Mouse (Mus musculus) bone marrow, adult 2 months (tissue): ENCODE results near the gene Zfp335. TPM values are rescaled to one million over a fixed set of nuclear protein-coding genes. Genes with fewer than 3 reads are reported as not detected.
A peak's percentile ranks its signal among the peaks of the same experiment; 100 is the strongest.

ENCODE experiments used
- H3K27ac ChIP-seq: fragments of 200-500 bp; 2 replicates; pipeline ENCODE4 v1.5.1; 2012; ENCODE audit warnings: low read depth, mild to moderate bottlenecking, control low read depth, inconsistent platforms, low read length; ENCODE audit not compliant: control insufficient read depth, poor library complexity, insufficient read depth
- H3K4me1 ChIP-seq: fragments of 200-500 bp; 2 replicates; pipeline ENCODE4 v1.6.1; 2011; ENCODE audit warnings: low read length; ENCODE audit not compliant: control insufficient read depth, insufficient read depth
- H3K4me3 ChIP-seq: fragments of 200-500 bp; replicated peaks from 2 replicates; pipeline ENCODE3; 2011; ENCODE audit warnings: mild to moderate bottlenecking, low read depth, low read length, control low read depth; ENCODE audit not compliant: control insufficient read depth
- CTCF ChIP-seq: fragments of 200-500 bp; IDR thresholded peaks from 2 replicates; pipeline ENCODE4 v1.5.1; 2011; ENCODE audit warnings: low read length, control low read depth; ENCODE audit not compliant: control insufficient read depth, insufficient read depth
- POLR2A ChIP-seq: fragments of 200-500 bp; IDR thresholded peaks from 2 replicates; pipeline ENCODE4 v1.6.1; 2011; ENCODE audit warnings: low read depth, mild to moderate bottlenecking, control low read depth, low read length, borderline replicate concordance; ENCODE audit not compliant: control insufficient read depth
- WGBS: fragments of 180-500 bp; shearing (Covaris S2); methylation state at CpG from one replicate; pipeline ENCODE4 v1.1.7; 2018; 5-methylcytosine and 5-hydroxymethylcytosine counted together
- polyA plus RNA-seq: library from polyadenylated mRNA; stranded (reverse); fragments of >200 nt; gene quantifications from 2 replicates; pipeline ENCODE4 v1.2.4, GENCODE M21; 2011; ENCODE audit warnings: low replicate concordance; ENCODE audit not compliant: missing spikeins, insufficient read depth, insufficient read length

Zfp335 gene
- polyA plus RNA-seq, 1 experiment: 35.2 TPM

DNA sequence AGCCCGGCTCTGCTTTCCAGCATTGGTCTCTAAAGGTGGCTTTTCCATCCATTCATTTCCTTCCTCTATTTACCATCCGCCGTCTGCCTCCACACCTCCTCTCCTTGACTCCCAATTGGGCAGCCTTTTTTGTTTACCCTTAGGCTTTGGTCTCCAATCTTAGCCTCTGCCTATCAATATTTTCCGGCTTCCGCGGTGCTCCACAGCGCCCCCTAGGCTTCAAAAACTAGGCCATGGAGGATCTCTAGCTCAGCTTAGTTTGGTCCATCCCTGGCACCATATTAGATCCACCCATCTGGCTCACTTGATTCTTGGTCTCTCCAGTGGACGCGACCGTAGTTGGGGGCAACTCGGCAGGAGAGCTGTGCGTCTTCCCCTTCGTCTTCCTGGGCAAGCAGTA lies 38.9 kb upstream of the Zfp335 start:
- 28% methylated on average over 13 of the region's 13 CpGs for WGBS
- TF ChIP-seq CTCF (peak; percentile 61), POLR2A (no peak)
- Histone ChIP-seq H3K4me1 (peaks cover 2% of the 10 kb centered on the region; the same call in 1 of the 2 replicates), H3K4me3 (peak overlapping the region; percentile 64), H3K27ac (peak overlapping the region; percentile 87)

DNA sequence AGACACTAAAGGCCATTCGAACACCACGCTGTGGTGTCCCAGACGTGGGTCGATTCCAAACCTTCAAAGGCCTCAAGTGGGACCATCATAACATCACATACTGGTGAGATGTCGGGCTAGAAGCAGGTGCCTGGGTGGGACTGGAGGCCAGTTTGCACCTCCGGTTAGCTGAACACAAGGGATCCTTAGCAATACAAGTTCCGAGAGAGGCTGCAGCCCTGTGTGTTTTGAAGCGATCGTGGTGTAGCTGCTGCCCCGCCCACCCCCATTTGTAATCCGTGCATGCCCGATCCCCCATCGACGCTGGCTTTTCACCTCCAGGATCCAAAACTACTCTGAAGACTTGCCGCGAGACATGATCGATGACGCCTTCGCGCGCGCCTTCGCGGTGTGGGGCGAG lies 37.4 kb upstream of the Zfp335 start:
- H3K4me1 ChIP-seq: peaks cover 2% of the 10 kb centered on the region; the same call in 1 of the 2 replicates
- peak overlapping the region; percentile 87 for H3K27ac ChIP-seq
- 7% methylated on average over 25 of the region's 25 CpGs for WGBS
- TF ChIP-seq POLR2A (peak; percentile 25; the same call in 1 of the 2 replicates), CTCF (no peak)
- H3K4me3 ChIP-seq: peak overlapping the region; percentile 64

DNA sequence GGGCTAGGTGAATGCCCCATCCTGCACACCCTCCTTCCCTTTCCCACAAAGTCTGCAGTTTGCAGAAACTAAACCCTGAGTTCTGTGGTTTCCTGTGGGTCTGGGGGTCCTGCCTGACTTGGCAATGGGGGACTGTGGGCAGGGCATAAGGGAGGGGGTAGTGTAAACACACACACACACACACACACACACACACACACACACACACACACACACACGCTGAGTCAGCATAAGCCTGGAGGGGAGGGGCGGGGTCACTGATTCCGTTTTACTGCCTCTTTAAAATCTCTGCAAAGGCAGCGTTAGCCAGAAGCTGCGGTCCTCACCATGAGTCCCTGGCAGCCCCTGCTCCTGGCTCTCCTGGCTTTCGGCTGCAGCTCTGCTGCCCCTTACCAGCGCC lies 36.4 kb upstream of the Zfp335 start:
- peak; percentile 38; the same call in 1 of the 2 replicates for TF ChIP-seq POLR2A
- TF ChIP-seq CTCF: no peak
- Histone ChIP-seq H3K4me3 (peak overlapping the region; percentile 64), H3K4me1 (peaks cover 2% of the 10 kb centered on the region; the same call in 1 of the 2 replicates), H3K27ac (peak overlapping the region; percentile 87)
- WGBS: 1% methylated on average over 7 of the region's 7 CpGs

DNA sequence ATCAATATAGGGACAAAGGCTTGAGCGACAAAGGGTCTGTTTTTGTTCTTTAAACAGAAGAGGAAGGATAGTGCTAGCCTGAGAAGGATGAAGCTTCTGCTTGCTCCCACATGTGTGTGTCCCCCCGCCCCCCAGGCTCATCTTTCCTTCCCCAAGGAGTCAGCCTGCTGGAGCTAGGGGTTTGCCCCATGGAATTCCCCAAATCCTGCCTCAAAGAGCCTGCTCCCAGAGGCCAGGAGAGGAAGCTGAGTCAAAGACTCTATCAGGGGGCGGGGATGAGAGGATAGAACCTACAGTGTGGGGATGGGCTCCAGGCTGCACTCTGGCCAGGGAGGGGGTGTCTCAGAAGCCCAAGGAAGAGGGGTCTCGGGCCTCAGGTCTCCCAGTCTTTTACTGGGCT lies 35.9 kb upstream of the Zfp335 start:
- Histone ChIP-seq H3K27ac (peak overlapping the region; percentile 87), H3K4me1 (peaks cover 2% of the 10 kb centered on the region; the same call in 1 of the 2 replicates), H3K4me3 (peak overlapping the region; percentile 64)
- TF ChIP-seq CTCF (no peak), POLR2A (no peak)
- 17% methylated on average over 4 of the region's 4 CpGs for WGBS

DNA sequence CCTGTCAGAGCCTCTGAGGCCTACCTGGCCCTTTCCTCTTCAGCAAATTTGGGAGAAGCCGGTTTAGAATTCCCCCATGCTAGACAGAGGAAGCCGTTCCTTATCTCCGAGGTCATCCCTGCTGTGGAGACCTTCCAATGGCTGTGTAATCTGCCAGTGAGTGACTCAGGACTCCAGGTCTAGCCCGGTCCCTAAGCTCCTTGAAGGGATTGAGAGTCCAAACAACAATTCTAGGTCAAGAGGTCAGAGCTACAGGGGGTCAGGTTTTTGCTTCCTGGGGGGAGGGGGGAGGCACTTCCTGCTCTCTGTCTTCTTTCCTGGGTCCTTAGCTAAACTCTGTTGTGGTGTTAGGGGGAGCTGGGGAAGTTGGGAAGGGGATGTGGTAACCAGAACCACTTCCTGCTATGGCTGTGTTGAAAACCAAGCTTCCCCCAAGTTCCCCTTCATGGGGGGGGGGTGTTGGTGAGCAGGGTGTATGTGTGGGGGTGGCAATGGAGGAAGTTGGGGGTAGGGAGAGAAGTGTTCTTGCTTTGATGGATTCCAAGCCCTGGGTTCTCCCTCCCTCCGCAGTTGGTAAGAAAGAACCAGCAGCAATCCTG lies 31.2 kb upstream of the Zfp335 start:
- WGBS: 3% methylated on average over 5 of the region's 5 CpGs
- TF ChIP-seq CTCF (no peak), POLR2A (no peak)
- H3K27ac ChIP-seq: peak overlapping the region; percentile 64
- H3K4me3 ChIP-seq: peak overlapping the region; percentile 43
- H3K4me1 ChIP-seq: peaks cover 8% of the 10 kb centered on the region

DNA sequence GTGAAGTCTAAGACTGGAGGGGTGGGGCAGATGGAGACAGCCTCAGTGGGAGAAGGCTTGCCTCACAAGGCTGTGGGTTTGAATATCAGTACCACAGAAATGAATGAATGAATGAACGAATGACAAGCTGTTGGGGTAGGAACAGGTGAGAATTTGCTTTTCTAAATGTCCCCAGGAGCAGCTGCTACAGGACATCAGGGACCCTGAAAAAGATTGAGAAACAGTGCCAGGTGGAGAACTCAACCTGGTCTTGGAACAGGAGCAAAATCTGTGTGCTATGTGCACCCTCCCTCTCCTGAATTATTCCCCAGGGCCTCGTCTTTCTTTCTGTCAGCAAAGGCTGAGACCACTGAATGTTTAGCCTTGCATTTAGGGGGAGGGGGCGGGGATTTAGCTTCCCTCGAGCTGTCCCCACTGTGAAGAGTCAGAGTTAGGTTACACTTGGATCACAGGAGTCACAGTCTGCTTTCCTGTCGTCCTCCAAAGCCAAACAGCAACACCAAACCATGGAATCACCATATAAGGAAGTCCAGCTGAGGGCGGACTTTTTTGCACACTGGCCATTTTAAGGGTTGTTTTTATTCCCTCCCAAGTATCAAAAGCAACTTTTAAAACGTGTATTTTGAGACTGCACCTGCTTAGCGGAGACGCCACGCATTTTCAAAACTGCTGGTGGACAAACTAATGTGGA lies 28.7 kb upstream of the Zfp335 start, which contains the start of gene Mmp9:
Gene Mmp9, plus strand, starts transcription at position 641 of the 691 bp plus-strand sequence.
- Histone ChIP-seq H3K27ac (peak within 1 kb of the TSS; percentile 66), H3K4me3 (peak within 1 kb of the TSS; percentile 46), H3K4me1 (peaks cover 7% of the 10 kb centered on the region)
- 12% methylated on average over 10 of the region's 10 CpGs for WGBS
- TF ChIP-seq POLR2A (no peak), CTCF (no peak)

DNA sequence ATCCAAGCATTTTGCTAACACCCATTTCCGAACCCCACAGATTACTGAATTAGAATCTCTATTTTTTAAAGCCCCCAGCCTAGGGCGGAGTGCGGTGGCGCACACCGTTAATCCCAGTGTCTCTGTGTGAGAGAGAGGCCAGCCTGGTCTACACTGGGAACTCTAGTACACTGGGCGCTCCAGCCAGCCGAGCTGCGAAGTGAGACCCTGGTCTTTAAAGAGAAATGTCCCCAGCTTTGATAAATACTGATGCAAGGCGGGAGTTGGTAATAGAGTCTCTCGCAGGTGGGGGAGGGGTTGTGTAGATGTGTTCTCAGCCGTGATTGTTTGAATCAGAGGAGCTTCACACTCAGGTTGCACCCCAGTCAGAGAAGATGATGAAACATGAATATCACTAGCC lies 27.5 kb upstream of the Zfp335 start:
- WGBS: 5% methylated on average over 11 of the region's 11 CpGs
- TF ChIP-seq POLR2A (no peak), CTCF (no peak)
- peak overlapping the region; percentile 60 for H3K27ac ChIP-seq
- peaks cover 7% of the 10 kb centered on the region for H3K4me1 ChIP-seq
- H3K4me3 ChIP-seq: peak overlapping the region; percentile 28

DNA sequence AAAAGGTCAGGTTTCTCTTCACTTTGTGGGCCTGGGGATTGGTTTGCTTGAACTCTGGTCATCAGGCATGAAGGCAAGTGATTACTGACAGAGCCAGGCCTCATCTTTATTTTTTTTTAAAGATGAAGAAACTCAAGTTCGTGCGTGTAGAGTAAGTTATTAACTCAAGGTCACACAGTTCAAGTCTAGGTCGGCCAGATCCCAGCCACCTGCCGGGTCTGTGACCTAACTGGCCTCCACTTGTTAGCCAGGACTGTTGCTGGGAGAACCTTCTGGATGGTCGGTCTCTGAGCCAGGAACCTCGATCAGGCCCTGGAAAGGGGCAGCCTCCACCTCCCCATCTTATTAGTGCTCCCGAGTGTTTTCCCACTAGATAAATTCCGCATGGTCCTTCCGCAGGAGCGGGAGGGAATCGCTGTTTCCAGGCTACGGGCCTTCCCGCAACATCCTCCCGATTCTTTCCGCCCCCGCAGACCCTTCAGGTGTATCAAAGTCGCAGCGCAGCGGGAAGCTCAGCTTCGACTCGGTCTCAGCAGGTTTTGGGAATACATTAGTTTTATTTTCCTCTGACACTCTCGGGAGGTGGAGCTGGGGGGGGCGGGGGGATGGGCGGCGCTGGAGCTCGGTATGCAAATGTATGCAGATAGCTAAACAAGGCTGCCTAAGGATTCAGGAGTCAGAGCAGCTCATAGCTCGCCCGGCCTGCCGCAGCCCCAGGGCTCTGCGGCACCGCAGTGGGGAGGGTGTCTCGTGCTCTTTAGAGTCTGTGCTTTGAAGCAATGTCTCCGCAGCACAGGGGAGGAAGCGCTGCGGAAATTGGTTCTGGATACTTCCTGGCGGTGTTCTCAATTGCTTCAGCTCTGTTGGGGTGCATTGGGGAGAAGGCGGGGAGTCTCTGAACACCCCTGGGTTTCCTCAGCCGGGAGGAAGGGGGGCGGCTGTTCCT lies 26.9 kb upstream of the Zfp335 start:
- WGBS: 10% methylated on average over 39 of the region's 39 CpGs
- TF ChIP-seq POLR2A: no peak
- no peak for TF ChIP-seq CTCF
- H3K27ac ChIP-seq: peak overlapping the region; percentile 60
- peak overlapping the region; percentile 30 for H3K4me3 ChIP-seq
- H3K4me1 ChIP-seq: peaks cover 7% of the 10 kb centered on the region

DNA sequence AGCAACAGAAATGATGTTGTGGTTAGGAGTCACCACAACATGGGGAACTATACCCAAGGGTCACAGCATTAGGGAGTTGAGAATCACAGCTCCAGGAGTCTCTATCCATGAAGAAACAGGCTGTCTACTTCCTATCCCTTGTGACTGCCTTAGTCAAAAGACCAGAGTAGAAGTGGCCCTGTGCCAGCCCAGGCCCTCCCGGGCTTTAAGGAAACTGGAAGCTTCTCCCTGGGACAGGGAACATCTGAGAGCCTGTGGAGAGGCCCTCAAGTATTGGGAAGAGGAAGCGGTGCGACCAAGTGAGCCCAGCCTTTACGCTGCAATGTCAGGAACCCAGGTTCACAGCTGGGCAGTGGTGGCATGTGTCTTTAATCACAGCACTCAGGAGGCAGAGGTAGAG lies 24.4 kb upstream of the Zfp335 start:
- no peak overlapping the region for H3K27ac ChIP-seq
- no peak overlapping the region for H3K4me3 ChIP-seq
- peaks cover 4% of the 10 kb centered on the region; the same call in 1 of the 2 replicates for H3K4me1 ChIP-seq
- no peak for TF ChIP-seq POLR2A
- TF ChIP-seq CTCF: no peak
- WGBS: 26% methylated on average over 4 of the region's 4 CpGs
